Mouse (Mus musculus) bone marrow, adult 2 months (tissue): ENCODE data around the gene Nbas.

Source experiments
- CTCF ChIP-seq: fragments of 200-500 bp; IDR thresholded peaks from 2 replicates; pipeline ENCODE4 v1.5.1; 2011; ENCODE audit warnings: low read length, control low read depth; ENCODE audit not compliant: control insufficient read depth, insufficient read depth
- POLR2A ChIP-seq: fragments of 200-500 bp; IDR thresholded peaks from 2 replicates; pipeline ENCODE4 v1.6.1; 2011; ENCODE audit warnings: low read depth, mild to moderate bottlenecking, control low read depth, low read length, borderline replicate concordance; ENCODE audit not compliant: control insufficient read depth

GRCm38 (mm10) chr12:13519413-13519812, 250.5 kb downstream of the Nbas start:
- no peak for TF ChIP-seq CTCF
- TF ChIP-seq POLR2A, result no peak
